20 mouse cellular contexts compared by ENCODE assay signal in the genomic region with DNA sequence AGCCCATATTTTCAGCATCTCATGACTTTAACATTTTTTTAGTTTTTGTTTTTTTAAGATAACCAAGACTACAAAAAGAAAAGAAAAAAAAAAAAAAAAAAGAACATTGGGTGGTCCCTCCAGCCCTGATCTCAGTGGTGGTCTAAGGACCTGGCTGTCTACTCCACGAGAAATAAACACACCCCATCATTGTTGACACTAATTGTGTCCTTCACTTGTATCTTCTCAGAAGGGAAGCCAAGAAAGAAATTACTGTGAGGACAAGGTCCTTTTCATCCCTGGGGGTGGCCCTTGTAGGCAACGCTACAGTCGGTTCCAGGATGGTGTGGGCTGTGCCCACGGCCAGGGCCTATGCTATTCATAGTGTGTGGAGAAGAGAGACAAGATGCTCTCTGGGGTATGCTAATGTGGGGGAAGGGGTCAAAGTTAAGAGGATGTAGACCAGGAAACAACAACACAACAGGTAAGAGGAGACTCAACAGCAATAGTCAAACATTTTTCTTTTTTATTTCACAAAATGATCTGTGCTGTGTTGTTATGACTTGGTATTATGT. TPM values are rescaled to one million over a fixed set of nuclear protein-coding genes. Genes with fewer than 3 reads are reported as not detected.
"Had no signal": no experiment of that assay in that cellular context is flagged by ENCODE, and none has a peak within 500 bp of the region (broad histone marks: within the 10 kb centered on the region; RNA-seq: fewer than 3 reads in every experiment).

No protein-coding gene starts in this region.

- H3K36me3 ChIP-seq: limb, embryonic 12.5 days; liver, embryonic 13.5 days; liver, embryonic 15.5 days; midbrain, embryonic 12.5 days; midbrain, embryonic 15.5 days; neural tube, embryonic 12.5 days; stomach, embryonic 15.5 days had no signal

- ATAC-seq: liver, postnatal 0 days; midbrain, embryonic 15.5 days had no signal

- H3K4me3 ChIP-seq: limb, embryonic 12.5 days; liver, embryonic 13.5 days; liver, embryonic 15.5 days; megakaryocyte, embryonic 14.5 days; midbrain, embryonic 12.5 days; midbrain, embryonic 15.5 days; neural tube, embryonic 12.5 days; stomach, embryonic 15.5 days had no signal

- DNase-seq: liver; liver, embryonic 13.5 days; liver, postnatal 0 days; right cerebral cortex, postnatal 14 days; thymus, adult 2 months; thymus, postnatal 25 days; thymus, postnatal 4 days had no signal

- H3K9me3 ChIP-seq: limb, embryonic 12.5 days; liver, embryonic 13.5 days; liver, embryonic 15.5 days; midbrain, embryonic 12.5 days; midbrain, embryonic 15.5 days; neural tube, embryonic 12.5 days; stomach, embryonic 15.5 days had no signal

- H3K27me3 ChIP-seq: limb, embryonic 12.5 days; liver, embryonic 13.5 days; liver, embryonic 15.5 days; megakaryocyte, embryonic 14.5 days; midbrain, embryonic 12.5 days; midbrain, embryonic 15.5 days; neural tube, embryonic 12.5 days; stomach, embryonic 15.5 days had no signal

- H3K9ac ChIP-seq: limb, embryonic 12.5 days; liver, embryonic 13.5 days; liver, embryonic 15.5 days; liver, postnatal 0 days; midbrain, embryonic 12.5 days; midbrain, embryonic 15.5 days; neural tube, embryonic 12.5 days; stomach, embryonic 15.5 days had no signal

- H3K4me2 ChIP-seq: limb, embryonic 12.5 days; liver, embryonic 11.5 days; liver, embryonic 13.5 days; liver, embryonic 15.5 days; midbrain, embryonic 12.5 days; midbrain, embryonic 15.5 days; neural tube, embryonic 12.5 days; stomach, embryonic 15.5 days had no signal

- H3K27ac ChIP-seq: limb, embryonic 12.5 days; liver, embryonic 13.5 days; liver, embryonic 15.5 days; macrophage; midbrain, embryonic 12.5 days; midbrain, embryonic 15.5 days; neural tube, embryonic 12.5 days; stomach, embryonic 15.5 days; stomach, postnatal 0 days had no signal

- H3K4me1 ChIP-seq: limb, embryonic 12.5 days; liver, embryonic 13.5 days; liver, embryonic 15.5 days; megakaryocyte, embryonic 14.5 days; midbrain, embryonic 12.5 days; midbrain, embryonic 15.5 days; neural tube, embryonic 12.5 days; stomach, embryonic 15.5 days had no signal

RNA-seq across cellular contexts. Expression of gene Ibsp, which starts 37.0 kb away (rescaled TPM):
- polyA plus RNA-seq: limb, embryonic 12.5 days; liver, embryonic 11.5 days; liver, embryonic 13.5 days; liver, embryonic 15.5 days; liver, postnatal 0 days; macrophage; midbrain, embryonic 12.5 days; neural tube, embryonic 12.5 days; spleen, adult 2 months had no signal

RNA-seq across cellular contexts. Expression of gene Dmp1, which starts 59.6 kb away (rescaled TPM):
- polyA plus RNA-seq: liver, embryonic 13.5 days; liver, embryonic 15.5 days; liver, postnatal 0 days; macrophage; neural tube, embryonic 14.5 days; testis, adult 2 months; thymus, adult 2 months had no signal
